Mouse (Mus musculus) liver, postnatal 0 days (tissue): Measurements from ENCODE around the gene Mastl.

Experiments
- CTCF ChIP-seq: sonication (generic); IDR thresholded peaks from 2 replicates; pipeline ENCODE4 v1.5.1; 2016; ENCODE audit warnings: antibody characterized with exemption, low read depth
- EP300 ChIP-seq: IDR thresholded peaks from 2 replicates; pipeline ENCODE4 v1.6.1; 2016; ENCODE audit warnings: antibody characterized with exemption, low read depth, mild to moderate bottlenecking

GRCm38 (mm10) chr2:23119573-23119972 lies 36.3 kb downstream of the Mastl start:
- TF ChIP-seq EP300 (no peak), CTCF (no peak)
